Mouse (Mus musculus) megakaryocyte, embryonic 14.5 days (primary cell): ENCODE measurements around the gene Zfp970.
"Not testable (repeated sequence)": the region's sequence is repeated elsewhere in the genome, so short reads cannot be mapped to it uniquely, and the experiment has no call there.

Experiments used
- FLI1 ChIP-seq: IDR thresholded peaks from 2 replicates; pipeline ENCODE4 v1.6.1; 2012; ENCODE audit warnings: low read length, inconsistent platforms, mixed read lengths
- GATA1 ChIP-seq: IDR thresholded peaks from 3 replicates; pipeline ENCODE4 v1.6.1; 2012; ENCODE audit warnings: mixed read lengths, low read length, inconsistent platforms, borderline replicate concordance

GRCm38 (mm10) chr2:177518354-177518753 lies 53.8 kb downstream of the Zfp970 start:
- TF ChIP-seq GATA1, FLI1: not testable (repeated sequence)
